Mouse (Mus musculus): Measurements from ENCODE around the gene Med31. TPM values are rescaled to one million over a fixed set of nuclear protein-coding genes. Genes with fewer than 3 reads are reported as not detected.

The Med31 gene
- 21.4 and 26.5 TPM in 2 replicates for total RNA-seq (2014; rRNA removed)
- 40.7 and 42.4 TPM in 2 replicates for polyA plus RNA-seq (2015; fragmentation: Nextera tagmentation; extraction: Ambion mirVana)

DNA sequence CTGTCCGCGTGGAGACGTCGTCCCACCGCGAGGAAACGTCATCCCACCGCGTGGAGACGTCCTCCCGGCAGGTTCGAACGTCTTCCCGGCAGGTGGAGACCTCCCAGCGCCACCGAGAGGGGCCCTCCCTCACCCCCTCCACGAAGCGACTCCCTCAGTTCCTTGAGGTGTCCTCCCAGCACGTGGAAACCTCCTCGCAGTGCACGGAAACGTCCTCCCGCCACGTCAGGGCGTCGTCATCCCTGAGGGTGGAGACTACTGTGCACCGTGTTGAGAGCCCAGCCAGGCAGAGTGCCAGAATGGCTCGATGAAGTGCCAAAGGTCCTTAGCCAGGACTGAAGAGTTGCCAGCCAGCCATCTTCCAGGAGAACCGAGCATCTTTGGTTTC is at the start of gene Med31:
Med31 (minus strand) TSS at position 183 of the 388 bp plus-strand sequence.
- peak; percentile 88 for ATAC-seq (ENCODE audit: low FRiP score)
- WGBS, result 1% methylated on average over 29 of the region's 29 CpGs

DNA sequence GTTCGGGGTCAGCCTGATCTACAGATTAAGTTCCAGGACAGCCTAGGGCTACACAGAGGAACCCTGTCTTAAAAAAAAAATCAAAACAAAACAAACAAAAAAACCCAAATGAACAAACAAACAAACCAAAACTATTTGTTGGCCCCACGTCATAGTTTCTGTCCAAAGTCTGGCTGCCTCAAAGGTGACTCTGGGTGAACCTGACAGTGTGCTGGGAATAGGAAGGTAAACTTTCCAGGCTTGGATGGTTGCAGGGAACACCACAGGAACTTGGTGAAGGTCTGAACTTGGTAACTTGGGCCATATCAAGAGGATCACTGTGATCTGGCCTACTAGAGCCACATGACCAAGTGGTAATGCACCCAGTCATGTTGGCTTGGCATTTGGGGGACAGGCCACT is 41.0 kb upstream of the Med31 start:
- H3K27ac ChIP-seq (ENCODE audit: low read depth, low read length), result no peak overlapping the region
- DNase-seq (ENCODE audit: low spot score) (no peak), ATAC-seq (ENCODE audit: low FRiP score) (no peak)
- H3K27me3 ChIP-seq (ENCODE audit: insufficient read depth, low read length), result no peaks in the 10 kb centered on the region
- no peaks in the 10 kb centered on the region for H3K4me1 ChIP-seq (ENCODE audit: insufficient read depth, low read length)
- no peak overlapping the region for H3K4me2 ChIP-seq (ENCODE audit: low read depth, low read length, poor library complexity, severe bottlenecking)
- no peaks in the 10 kb centered on the region for H3K9me3 ChIP-seq (ENCODE audit: low read length)
- TF ChIP-seq CTCF (IDR thresholded peaks at IDR 0.05), result no peak
- H3K36me3 ChIP-seq (ENCODE audit: insufficient read depth, low read length), result no peaks in the 10 kb centered on the region
- no peak overlapping the region for H3K4me3 ChIP-seq (ENCODE audit: low read depth, low read length)
- 84% methylated on average over 2 of the region's 2 CpGs for WGBS
- H3K9ac ChIP-seq (replicated peaks; ENCODE audit: low read length, poor library complexity, severe bottlenecking), result no peak overlapping the region

More for the DNA sequence above, at the start of gene Med31:
- TF ChIP-seq CTCF (IDR thresholded peaks at IDR 0.05), result no peak; the same call in 1 of the 2 replicates
- Histone ChIP-seq H3K27ac (ENCODE audit: low read depth, low read length) (peak within 1 kb of the TSS; percentile 87), H3K4me1 (ENCODE audit: insufficient read depth, low read length) (peaks cover 4% of the 10 kb centered on the region; the same call in 1 of the 2 replicates), H3K4me3 (ENCODE audit: low read depth, low read length) (peak within 1 kb of the TSS; percentile 76), H3K36me3 (ENCODE audit: insufficient read depth, low read length) (peaks cover 16% of the 10 kb centered on the region), H3K27me3 (ENCODE audit: insufficient read depth, low read length) (no peaks in the 10 kb centered on the region), H3K4me2 (ENCODE audit: low read depth, low read length, poor library complexity, severe bottlenecking) (peak within 1 kb of the TSS; percentile 81), H3K9ac (replicated peaks; ENCODE audit: low read length, poor library complexity, severe bottlenecking) (peak within 1 kb of the TSS; percentile 73), H3K9me3 (ENCODE audit: low read length) (no peaks in the 10 kb centered on the region)
- peak; percentile 89 for DNase-seq (ENCODE audit: low spot score)

DNA sequence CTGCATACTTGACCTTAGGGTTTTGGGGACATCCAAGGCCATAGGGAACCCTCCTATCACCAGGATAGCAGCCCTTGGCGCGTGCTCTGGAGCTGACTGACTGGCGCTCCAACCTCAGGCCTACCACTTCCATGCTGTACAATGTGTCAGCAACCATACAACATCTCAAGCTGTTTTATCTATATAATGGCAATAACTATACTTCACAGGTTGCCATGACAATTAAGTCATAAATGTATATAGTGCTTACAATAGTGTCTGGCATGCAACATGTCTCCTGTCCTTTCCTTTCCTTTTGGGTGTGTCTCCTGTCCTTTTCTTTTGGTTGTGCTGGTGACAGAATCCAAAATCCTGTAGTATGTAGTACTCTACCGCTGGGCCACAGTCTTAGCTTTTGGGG is 40.2 kb upstream of the Med31 start:
- Histone ChIP-seq H3K4me1 (ENCODE audit: insufficient read depth, low read length) (no peaks in the 10 kb centered on the region), H3K36me3 (ENCODE audit: insufficient read depth, low read length) (no peaks in the 10 kb centered on the region), H3K27ac (ENCODE audit: low read depth, low read length) (no peak overlapping the region), H3K9me3 (ENCODE audit: low read length) (no peaks in the 10 kb centered on the region), H3K4me3 (ENCODE audit: low read depth, low read length) (no peak overlapping the region), H3K27me3 (ENCODE audit: insufficient read depth, low read length) (no peaks in the 10 kb centered on the region), H3K9ac (replicated peaks; ENCODE audit: low read length, poor library complexity, severe bottlenecking) (no peak overlapping the region), H3K4me2 (ENCODE audit: low read depth, low read length, poor library complexity, severe bottlenecking) (no peak overlapping the region)
- DNase-seq (ENCODE audit: low spot score), result no peak
- WGBS, result 89% methylated on average over 4 of the region's 4 CpGs
- TF ChIP-seq CTCF (IDR thresholded peaks at IDR 0.05), result no peak
- ATAC-seq (ENCODE audit: low FRiP score), result no peak

DNA sequence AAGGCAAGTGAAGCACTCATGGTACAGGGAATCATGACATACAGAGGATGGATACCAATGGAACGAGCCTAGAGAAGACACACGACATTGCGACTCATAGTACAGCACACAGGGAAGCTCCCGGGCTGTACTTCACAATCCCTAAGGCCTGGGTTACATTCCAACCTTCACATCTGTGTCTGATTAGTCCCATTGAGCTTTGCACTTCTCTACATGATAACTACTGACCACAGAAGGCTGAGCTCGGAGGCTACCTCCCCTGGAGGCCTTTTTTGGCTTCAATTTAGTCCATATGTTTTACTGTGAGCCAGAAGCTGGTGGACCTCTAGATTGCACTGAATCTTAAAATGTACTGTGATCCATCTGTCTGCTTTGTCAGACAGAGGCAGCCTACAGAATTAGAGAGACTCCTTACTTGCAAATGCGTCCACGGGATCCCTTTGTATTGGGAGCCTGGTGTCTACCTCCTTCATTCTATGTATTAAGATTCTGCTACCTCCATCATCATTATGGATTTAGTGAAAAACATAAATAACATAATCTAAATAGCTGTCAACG is 29.9 kb upstream of the Med31 start:
- Histone ChIP-seq H3K27ac (ENCODE audit: low read depth, low read length) (no peak overlapping the region), H3K4me2 (ENCODE audit: low read depth, low read length, poor library complexity, severe bottlenecking) (no peak overlapping the region), H3K4me3 (ENCODE audit: low read depth, low read length) (no peak overlapping the region), H3K9ac (replicated peaks; ENCODE audit: low read length, poor library complexity, severe bottlenecking) (no peak overlapping the region), H3K36me3 (ENCODE audit: insufficient read depth, low read length) (no peaks in the 10 kb centered on the region), H3K9me3 (ENCODE audit: low read length) (no peaks in the 10 kb centered on the region), H3K4me1 (ENCODE audit: insufficient read depth, low read length) (no peaks in the 10 kb centered on the region), H3K27me3 (ENCODE audit: insufficient read depth, low read length) (no peaks in the 10 kb centered on the region)
- TF ChIP-seq CTCF (IDR thresholded peaks at IDR 0.05), result no peak
- ATAC-seq (ENCODE audit: low FRiP score), result no peak
- 81% methylated on average over 8 of the region's 8 CpGs for WGBS
- no peak for DNase-seq (ENCODE audit: low spot score)

DNA sequence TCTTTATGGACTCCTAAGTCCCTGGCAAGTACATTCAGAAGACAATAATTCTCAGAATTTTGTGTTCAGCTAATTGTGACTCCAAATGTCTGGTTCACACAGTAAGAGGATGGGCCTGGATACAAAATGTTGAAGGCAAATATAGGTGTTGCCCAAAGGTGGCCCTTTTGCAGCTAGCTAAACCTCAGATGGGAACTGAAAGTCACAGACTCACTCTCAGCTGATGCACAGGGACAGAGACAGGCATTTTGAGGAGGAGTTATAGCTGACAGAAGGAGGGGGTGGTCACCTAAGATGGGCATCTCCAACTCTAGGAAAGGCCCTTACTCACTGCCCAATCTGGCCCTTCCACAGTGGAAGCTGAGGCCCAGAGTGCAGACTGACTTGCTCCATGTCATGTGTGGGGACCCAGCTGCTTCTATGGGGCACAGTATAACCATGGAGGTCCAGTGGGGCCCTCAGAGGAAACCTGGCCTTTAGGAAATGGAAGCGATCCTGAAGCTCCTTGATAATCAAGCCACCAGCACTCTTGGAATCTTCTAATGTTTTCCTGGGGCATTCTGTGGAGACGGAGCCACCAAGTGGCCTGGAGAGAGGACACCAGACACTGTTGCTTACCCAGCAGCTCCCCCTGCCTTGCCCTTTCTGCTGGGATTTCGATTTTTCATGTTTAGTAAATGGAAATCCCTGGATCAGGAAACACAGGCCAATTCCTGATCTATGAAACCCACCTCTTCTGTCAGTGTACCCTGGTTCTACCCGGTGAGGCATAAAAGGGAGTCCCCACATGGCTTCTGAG is 24.9 kb upstream of the Med31 start:
- H3K9me3 ChIP-seq (ENCODE audit: low read length), result no peaks in the 10 kb centered on the region
- 72% methylated on average over 4 of the region's 4 CpGs for WGBS
- no peak for TF ChIP-seq CTCF (IDR thresholded peaks at IDR 0.05)

DNA sequence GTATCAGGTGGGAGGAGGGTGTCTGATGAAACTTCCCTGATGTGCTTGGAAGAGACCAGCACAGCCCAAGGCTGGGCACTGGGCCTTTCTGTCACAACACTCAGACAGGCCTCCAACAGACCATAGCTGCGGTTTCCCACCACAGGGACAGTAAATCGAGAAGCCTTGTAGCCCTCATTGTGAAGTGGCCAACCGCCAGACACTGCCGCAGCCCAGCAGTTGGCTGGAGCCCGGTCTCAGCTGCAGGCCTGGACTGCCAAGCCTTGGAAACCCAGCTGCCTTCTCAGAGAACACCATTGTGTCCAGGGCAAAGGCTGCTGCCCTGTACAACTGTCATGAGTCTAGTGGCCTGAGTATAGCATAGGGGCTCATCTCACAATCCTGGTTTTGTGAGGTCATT is 18.6 kb upstream of the Med31 start:
- Histone ChIP-seq H3K27ac (ENCODE audit: low read depth, low read length) (no peak overlapping the region), H3K4me1 (ENCODE audit: insufficient read depth, low read length) (no peaks in the 10 kb centered on the region), H3K4me3 (ENCODE audit: low read depth, low read length) (no peak overlapping the region), H3K9me3 (ENCODE audit: low read length) (no peaks in the 10 kb centered on the region), H3K4me2 (ENCODE audit: low read depth, low read length, poor library complexity, severe bottlenecking) (no peak overlapping the region), H3K9ac (replicated peaks; ENCODE audit: low read length, poor library complexity, severe bottlenecking) (no peak overlapping the region), H3K36me3 (ENCODE audit: insufficient read depth, low read length) (no peaks in the 10 kb centered on the region), H3K27me3 (ENCODE audit: insufficient read depth, low read length) (no peaks in the 10 kb centered on the region)
- DNase-seq (ENCODE audit: low spot score), result peak; percentile 77
- ATAC-seq (ENCODE audit: low FRiP score), result peak; percentile 38; the same call in 1 of the 2 replicates
- no peak for TF ChIP-seq CTCF (IDR thresholded peaks at IDR 0.05)
- 49% methylated on average over 5 of the region's 5 CpGs for WGBS

More for the DNA sequence above, 24.9 kb upstream of the Med31 start:
- Histone ChIP-seq H3K27me3 (ENCODE audit: insufficient read depth, low read length) (no peaks in the 10 kb centered on the region), H3K36me3 (ENCODE audit: insufficient read depth, low read length) (no peaks in the 10 kb centered on the region), H3K4me3 (ENCODE audit: low read depth, low read length) (no peak overlapping the region), H3K27ac (ENCODE audit: low read depth, low read length) (no peak overlapping the region), H3K9ac (replicated peaks; ENCODE audit: low read length, poor library complexity, severe bottlenecking) (no peak overlapping the region), H3K4me2 (ENCODE audit: low read depth, low read length, poor library complexity, severe bottlenecking) (no peak overlapping the region), H3K4me1 (ENCODE audit: insufficient read depth, low read length) (no peaks in the 10 kb centered on the region)
- ATAC-seq (ENCODE audit: low FRiP score), result no peak
- no peak for DNase-seq (ENCODE audit: low spot score)

All from midbrain, postnatal 0 days (tissue).